Mouse (Mus musculus) kidney, postnatal 14 days (tissue): ENCODE measurements around the gene G430095P16Rik.

ENCODE experiments used
- DNase-seq: peaks from one replicate; pipeline ENCODE4 v3.0.0; 2022; ENCODE audit warnings: mixed read lengths

The G430095P16Rik gene

DNA sequence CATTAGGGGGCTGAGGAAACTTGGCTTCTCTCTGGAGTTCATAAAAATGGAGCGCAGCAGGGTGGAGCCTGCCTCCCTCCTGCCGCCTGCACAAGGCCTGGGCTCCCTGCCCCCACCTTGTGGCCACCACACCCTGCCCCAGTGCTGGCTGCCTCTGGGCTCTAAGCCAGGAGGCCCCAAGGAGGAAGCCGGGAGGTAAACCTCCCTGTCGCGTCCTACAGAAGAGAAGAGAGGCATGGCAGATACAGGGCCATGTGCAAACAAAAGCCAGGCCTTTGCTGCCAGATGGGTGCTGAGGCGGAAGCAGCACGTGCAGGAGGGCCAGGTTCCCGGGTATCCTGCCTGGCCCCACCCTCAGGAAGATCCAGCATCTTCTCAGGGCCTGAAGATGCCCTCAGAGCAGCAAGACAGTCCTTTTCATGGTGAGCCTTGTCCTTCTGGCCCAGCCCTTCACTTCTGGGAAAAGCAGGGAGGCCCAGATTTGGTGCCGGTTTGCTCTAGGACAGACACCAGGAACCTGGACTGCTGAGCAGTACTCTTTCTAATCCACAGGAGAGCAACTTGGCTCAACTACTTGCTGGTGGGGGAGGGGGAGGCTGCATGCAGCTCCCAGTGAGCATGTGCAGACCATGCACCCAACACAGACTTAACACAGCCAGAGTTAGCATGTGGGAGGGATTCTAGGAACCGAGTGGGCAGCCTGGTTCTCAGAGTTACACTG lies at the start of gene G430095P16Rik:
TSS of gene G430095P16Rik (plus strand) at position 158 of the 721 bp plus-strand sequence.
- DNase-seq: peak; percentile 84

DNA sequence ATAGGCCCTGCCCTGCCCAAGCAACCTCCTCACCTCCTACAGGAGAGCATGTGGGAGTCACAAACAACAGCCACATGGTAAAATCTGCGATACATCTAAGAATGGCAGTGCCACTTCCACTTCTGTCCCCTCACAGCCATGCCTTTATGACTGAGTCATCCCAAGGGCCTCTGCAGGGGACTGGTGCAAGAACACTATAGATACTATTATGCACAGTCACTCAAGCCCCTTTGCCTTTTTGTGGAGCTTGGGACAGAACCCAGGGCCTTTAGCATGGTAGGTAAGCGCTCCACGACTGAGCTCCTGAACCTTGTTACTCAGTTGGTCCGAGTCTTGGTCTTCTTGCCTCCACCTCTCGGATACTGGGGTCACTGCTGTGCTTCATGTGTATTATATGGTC lies 45.5 kb upstream of the G430095P16Rik start:
- no peak for DNase-seq

DNA sequence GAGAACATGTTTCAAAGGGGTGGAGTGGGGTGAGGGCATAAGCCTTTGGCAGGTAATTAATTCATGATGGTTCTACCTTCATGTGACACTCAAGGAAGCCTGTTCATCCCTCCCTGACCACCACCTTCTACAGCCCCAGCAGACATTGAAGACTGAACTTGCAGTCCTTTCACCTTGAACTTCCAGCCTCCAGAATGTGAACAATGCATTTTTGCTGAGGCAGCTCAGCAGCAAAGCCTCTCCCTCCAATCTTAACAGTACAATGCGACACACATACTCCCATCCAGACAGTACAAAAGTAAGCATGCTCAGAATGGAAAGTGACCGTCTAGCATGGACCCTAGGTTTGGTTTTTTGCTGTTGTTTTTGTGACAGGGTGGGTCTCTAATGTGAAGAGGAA lies 41.3 kb upstream of the G430095P16Rik start:
- DNase-seq: no peak

DNA sequence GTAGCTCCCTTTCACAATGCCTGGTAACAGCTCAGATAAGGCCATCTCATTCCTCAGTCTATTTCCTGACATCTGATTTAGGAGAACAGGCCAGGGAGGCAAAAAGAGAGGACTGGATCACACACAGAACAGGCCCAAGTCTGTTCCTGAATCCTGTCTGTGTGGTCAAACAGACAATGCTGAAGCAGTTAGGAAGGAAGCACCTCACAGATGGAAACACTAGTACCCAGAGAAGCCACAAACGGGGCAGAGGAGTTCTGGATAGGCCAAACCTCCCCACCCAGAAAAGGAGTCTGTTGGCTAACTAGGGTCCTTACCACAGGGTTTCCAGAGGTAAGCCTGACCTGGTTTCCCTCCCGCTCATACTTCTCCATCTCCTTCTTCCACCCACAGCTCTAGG lies 40.5 kb upstream of the G430095P16Rik start:
- DNase-seq: no peak

DNA sequence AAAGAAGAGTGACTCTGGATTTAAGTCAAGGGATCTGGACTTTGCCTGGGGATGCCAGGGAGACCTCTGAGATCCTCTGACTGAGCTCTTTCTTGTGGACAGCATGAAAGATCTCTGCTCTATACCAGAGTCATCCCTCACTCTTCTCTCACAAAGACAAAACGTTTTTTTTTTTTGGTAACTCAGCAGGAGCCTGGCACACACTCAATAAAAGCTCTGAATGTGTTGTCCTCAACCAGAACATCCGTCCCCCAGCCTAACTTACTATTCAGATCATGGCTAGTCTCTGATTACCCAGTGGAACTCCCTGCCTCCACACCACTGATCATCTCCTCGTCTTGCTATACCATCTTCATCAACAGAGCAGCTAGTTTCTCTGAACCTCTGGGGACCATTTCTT lies 38.3 kb upstream of the G430095P16Rik start:
- DNase-seq: no peak

DNA sequence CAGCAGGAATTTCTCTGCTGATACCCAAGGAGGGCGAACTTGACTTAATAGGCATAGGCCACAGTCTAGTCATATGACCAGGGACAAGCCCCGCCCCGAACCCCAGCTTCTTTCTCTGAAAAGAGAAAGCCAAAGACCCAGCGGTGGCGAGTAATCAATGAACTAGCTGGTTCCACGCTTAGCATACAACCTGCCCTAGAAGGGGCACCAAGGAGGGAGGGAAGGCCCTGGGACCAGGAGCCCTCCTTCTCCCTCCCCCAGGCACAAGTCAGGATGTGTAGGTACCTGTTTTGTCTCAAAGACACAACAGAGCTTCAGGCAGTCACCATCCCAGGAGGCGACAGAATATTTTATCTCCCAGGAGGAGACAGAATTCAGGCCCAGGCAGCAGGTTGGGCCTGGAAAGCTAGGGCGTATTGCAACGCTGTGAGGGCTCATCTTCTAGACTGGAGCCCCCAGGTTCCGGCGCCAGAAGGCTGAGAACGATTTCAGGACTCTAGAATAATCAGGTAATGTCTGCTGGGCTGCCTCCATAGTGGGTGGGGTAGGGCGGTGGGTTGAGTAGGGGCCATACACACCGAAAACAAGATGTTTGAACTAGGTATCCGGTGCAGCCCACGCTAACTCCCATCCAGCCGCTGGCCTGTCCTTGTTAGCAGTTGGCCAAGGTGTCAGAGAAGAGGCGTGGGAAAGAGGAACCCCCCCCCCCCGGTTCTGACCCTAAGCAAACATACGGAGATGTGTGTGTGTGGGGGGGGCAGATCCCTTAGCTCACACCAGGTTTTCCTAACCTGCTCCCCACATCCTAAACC lies 36.4 kb upstream of the G430095P16Rik start, which contains the start of gene Trmt1:
TSS of gene Trmt1 (plus strand) at position 117 of the 812 bp plus-strand sequence.
- DNase-seq: peak; percentile 46

DNA sequence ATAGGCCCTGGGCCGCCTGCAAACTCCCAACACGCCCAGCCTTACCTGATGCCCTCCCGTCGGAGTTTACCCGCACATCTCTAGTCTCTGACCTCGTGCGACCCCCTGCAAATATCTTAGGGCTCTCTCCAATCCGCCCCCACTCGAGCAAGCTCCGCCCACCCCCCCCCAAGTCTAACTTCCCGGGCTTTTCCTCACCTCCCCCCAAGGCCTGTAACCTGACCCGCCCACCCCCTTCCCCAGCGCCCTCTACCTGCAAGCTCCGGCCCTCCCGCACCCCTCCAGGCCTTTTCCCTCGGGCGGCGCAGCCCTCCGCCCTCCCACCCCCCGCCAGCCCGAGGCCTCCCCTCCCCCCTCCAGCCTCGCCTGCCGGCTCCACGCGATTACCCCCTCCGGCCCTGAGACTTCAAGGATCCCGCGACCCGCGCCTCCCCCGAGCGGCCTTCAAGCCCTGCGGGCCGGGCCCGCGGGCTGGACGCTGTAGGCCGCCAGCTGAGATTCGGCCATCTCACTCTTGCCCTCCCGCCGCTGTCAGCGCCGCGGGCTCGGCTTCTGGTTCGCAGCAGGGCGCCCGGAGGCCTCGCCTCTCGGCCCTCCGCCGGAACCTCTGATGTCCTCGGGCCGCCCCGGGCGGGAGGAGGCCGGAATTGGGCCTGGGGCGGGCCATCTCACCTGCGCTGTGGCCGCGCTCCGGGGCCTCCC lies 35.7 kb upstream of the G430095P16Rik start:
- DNase-seq: peak; percentile 40

DNA sequence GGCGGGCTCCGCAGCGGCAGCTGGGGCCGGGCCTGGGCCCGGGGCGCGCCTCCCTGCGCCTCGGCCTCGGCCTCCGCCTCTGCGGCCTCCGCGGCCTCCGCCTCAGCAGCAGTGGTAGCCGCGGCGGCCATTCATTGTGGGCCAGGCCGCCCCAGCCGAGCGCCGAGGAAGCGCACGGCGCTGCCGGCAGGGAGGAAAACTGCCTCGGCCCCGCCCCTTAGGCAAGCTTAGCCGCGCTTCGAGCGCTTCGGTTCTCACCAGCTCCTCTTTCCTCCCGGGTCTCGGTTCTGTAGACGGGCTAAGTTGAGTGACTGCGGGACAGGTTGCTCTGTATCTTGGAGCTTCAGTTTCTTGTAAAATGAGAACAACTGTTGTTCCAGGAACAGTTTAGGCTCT lies 35.1 kb upstream of the G430095P16Rik start, which contains the start of gene Nacc1:
TSS of gene Nacc1 (minus strand) at position 158 of the 396 bp plus-strand sequence.
- DNase-seq: peak; percentile 94

DNA sequence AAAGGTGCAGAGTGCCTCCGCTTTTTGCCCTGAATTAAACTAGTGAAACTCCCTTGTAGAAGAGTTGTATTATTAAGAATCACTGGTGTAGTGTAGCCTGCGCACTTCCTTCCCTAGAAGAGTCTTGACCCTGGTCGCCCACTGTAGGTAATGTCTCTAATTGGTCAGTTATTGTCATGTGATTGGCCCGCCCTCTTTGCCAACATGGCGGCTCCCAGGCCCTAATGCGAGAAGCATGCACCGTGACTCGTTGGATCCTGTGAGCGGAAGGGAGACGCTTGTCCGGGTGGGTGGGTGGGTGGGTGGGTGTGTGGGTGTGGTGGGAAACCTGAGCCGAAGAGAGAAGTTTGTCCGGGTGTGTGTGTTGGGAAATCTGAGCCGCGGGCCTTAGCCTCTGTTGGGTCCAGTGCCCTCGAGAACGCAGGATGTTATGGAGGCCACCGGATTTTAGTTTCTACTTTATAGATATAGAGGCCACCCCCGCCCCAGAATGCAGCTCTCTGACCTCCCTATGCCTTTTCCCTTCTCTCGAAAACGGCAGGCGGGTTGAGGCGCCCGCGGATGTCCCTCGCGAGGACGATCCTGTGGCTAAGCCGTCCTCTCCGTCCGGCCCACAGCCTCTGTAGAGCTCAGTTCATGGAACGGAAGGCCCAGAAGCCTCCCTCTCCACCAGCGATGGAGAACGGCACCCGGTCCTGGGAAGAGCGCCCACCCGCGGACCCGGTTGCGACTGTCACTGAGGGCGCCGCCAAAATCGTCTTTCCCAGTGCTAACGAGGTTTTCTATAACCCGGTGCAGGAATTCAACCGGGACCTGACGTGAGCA lies 33.5 kb upstream of the G430095P16Rik start:
- DNase-seq: peak; percentile 95

DNA sequence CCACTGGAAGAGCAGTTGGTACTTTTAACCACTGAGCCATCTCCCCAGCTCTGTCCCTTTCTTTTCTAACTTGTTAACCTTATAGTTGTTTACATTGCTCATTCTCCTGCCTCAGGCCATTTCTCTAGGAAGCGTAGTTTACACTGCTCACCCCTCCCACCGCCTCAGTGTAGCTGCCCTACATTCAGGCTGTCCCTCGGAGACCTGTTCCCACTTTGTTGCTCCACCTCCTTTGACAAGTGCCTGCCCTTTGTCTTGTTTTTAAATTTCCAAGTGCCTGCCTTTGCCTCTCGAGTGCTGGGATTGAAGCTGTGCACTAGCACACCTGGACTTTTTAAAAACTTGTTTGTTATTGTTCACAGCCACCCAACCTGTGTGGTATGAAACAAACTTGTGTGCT lies 29.5 kb upstream of the G430095P16Rik start:
- no peak for DNase-seq

DNA sequence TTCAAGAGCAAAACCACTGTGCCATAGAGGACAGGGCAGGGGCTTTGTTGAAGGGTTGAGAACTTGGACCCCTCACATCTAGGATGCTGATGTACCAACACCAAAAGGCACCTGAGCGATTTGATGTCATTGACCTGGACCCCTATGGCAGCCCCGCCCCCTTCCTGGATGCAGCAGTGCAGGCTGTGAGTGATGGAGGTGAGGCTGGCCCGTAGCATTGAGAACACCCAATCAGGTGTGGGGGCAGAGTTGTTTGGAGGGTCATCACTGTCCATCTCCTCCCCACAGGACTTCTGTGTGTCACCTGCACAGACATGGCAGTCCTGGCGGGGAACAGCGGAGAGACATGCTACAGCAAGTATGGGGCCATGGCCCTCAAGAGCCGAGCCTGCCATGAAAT lies 27.7 kb upstream of the G430095P16Rik start:
- DNase-seq: no peak

DNA sequence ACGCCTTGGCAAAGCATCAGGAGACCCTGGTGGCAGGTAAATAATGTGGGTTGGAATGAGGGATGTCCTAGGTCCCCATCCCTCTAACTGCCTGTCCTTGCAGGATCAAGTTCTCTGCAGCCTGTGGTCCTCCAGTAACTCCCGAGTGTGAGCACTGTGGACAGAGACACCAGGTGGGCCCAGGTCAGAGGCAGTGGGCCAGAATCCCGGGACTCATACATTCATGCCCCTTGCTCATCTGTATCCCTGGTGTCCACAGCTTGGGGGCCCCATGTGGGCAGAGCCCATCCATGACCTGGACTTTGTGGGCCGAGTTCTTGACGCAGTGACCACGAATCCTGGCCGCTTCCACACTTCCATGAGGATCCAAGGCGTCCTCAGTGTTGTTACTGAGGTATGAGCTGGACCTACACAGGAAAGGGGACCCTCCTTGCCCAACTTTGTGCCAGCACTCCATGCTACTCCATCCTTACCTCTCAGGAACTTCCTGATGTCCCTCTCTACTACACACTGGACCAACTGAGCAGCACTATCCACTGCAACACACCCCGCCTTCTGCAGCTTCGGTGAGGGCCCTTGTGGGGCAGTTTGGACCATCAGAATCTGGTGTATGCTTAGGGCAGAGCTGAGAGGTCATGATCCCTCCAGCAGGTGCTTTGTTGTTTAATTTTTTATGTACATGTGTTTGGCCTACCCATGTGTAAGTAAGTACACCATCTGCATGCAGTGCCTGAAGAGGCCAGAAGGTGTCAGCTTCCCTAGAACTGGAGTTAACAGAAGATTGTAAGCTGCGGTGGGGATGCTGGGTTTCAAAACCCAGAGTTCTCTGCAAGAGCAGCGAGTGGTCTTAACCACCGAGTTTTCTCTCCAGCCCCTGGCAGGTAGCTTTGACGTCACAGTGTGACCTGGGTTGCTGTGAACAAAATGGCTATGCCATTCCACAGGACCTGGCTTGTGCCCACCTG lies 25.4 kb upstream of the G430095P16Rik start:
- DNase-seq: no peak

DNA sequence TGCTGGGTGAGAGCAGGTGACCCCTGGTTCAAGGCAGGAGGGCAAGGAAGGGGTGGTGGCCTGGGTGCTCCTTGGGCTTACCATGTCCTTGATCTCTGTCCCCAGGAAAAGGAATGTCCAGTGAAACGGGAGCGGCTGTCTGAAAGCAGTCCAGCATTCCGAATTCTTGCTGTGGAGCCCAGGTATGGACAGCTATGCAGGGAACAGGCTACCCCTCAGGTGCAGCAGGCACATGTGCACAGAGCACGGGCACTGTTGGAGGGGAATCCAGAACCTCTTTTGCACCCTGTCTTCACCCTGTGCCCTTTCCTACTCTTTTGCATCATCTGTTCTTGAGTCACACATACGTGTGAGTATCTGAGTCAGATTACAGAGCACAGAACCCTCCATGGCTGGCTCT lies 24.5 kb upstream of the G430095P16Rik start:
- DNase-seq: no peak

DNA sequence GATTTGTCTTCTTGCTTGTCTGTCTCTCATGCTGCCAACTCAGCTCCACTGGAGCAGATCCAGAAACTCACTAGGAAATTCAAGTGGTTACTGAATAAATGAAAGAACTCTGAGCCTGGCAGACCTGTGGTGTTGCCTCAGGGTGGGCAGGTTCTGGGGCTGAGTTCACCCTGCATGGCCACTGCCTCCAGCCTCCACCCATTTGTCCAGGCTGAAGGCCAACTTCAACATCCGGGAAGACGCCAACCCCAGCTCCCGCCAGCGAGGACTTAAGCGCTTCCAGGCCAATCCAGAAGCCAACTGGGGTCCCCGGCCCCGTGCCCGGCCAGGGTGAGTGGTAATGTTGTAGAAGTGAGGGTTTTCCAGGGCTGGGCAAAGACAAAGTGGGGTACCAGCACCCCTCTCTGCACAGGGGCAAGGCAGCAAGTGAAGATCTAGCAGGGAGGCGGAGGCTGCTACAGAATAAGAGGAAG lies 23.8 kb upstream of the G430095P16Rik start:
- peak; percentile 83 for DNase-seq

DNA sequence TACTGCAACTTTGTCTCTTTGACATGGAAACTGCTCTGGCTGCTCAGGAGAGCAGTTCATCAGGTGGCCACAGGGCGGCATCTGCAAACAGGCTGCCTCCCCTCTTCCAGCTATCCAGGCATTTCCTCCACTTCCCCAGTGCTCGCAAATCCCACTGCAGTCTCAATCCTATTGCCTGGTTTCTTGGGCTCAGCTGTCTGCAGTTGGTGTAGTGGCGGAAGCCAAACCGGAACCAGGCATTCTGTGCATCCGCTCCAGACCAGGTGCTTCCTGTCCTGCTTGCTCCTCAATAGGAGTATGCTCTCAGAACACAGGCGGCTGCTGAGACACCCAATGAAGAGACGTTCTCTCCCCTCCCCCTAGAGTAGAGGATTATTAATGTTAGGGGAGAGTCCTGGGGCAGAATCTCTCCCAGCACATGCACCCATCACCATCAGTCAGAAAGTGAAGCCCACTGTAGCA lies 22.9 kb upstream of the G430095P16Rik start:
- peak; percentile 89 for DNase-seq

DNA sequence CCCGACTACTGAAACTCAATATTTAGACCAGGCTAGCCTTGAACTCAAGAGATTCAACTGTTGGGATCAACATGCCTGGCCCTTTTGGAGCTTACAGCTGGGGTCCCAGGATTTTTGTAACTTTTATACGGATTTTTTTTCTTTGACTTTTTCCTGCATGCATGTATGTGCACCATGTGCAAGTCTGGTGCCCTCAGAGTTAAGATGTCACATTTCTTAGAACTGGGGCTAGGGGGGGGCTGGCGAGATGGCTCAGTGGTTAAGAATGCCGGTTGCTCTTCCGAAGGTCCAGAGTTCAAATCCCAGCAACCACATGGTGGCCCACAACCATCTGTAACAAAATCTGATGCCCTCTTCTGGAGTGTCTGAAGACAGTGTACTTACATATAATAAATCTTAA lies 22.3 kb upstream of the G430095P16Rik start:
- DNase-seq: no peak

DNA sequence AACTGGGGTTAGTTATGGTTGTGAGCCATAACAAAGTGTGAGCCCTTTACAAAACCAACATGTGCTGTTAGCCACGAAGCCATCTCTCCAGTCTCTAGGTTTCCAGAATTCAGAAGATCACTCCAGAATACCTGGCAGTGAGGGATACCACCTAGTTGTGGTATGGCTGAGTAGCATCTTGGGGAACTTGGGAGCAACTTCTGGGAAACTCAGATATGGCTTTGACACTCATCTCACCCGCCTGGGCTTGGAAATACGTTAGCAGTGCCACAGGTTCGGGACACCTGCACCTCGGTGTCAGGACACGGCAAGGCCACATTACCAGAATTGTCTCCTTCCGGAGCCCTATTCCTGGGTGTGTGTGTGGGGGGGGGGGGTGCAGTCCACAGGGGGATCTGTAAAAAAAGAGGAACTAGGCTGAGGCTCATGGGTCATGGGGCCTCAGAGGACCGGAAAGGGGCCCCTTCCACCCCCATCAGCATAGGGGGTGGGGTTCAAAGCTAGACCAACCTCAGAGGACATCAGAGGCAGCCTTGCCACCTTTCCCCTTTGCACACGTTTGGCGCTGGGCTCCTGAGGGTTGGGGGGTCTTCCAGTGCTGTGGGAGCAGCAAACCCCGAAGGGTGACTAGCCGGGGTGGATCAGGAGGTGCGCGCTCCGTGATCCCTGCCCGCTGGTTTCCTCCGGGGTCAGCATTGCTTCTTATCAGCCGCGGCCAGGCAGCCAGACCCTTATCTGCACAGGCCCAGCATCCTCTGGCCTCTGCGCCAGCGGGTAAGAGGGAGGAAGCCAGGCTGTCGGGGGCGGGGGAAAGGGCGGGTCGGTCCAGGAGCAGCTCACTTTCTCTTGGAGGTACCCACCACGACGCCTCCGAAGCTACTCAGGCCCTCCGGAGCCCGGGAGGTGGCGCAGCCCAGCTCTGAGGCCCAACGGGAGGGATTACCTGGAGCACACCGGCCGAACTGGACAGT lies 21.6 kb upstream of the G430095P16Rik start, which contains the start of gene Lyl1:
TSS of gene Lyl1 (plus strand) at position 517 of the 971 bp plus-strand sequence.
- DNase-seq: peak; percentile 80

DNA sequence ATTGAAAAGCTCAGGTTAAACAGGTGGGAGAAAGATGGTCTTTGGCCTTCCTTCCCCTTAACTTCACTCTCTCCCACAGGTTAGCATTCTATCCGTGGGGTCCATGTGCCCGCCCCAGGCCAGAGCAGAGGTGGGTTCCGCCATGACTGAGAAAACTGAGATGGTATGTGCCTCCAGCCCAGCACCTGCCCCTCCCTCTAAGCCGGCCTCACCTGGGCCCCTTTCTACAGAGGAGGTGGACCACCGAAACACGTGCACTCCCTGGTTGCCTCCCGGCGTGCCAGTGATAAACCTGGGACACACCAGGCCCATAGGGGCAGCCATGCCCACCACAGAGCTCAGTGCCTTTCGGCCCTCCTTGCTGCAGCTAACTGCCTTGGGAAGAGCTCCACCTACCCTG lies 20.2 kb upstream of the G430095P16Rik start:
- DNase-seq: no peak

DNA sequence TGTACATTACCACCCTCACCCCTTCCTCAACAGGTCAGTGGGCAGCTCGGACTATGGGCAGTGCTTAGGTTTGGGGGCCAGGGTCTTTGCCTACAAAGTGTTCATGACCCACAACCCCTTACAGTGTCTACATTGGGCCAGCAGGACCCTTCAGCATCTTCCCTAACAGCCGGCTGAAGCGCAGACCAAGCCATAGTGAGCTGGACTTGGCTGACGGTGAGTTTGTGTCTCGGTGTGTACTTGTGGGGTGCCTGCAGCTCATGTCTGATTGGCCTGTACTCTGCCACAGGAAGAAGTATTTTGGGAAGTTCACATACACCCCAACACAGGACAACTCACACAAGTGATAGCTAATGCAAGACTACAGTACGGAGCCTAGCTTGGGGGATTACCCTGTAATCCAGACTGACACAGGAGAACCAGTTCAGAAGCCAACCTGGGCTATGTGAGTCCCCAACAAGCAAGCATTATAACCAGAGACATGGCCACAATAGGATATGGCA lies 19.8 kb upstream of the G430095P16Rik start:
- no peak for DNase-seq
